Mouse (Mus musculus) cerebellum, adult 2 months (tissue): ENCODE measurements at regions not wholly inside any gene's neighbourhood (a gene's known extent, or its start where the extent isn't known, plus 50 kb on each side); places are given as distances from the start of the nearest gene placed in this dataset.

Source experiments
- CTCF ChIP-seq: fragments of 200-500 bp; IDR thresholded peaks from 2 replicates; pipeline ENCODE4 v1.5.1; 2011; ENCODE audit warnings: low read depth, mild to moderate bottlenecking, control low read depth, low read length, moderate library complexity, borderline replicate concordance; ENCODE audit not compliant: insufficient read depth
- POLR2A ChIP-seq: fragments of 200-500 bp; IDR thresholded peaks from 2 replicates; pipeline ENCODE4 v1.6.1; 2011; ENCODE audit warnings: low read length, control low read depth, borderline replicate concordance; ENCODE audit not compliant: insufficient read depth

GRCm38 (mm10) chr12:90790562-90790961 is 52.3 kb upstream of the Dio2 start:
- TF ChIP-seq CTCF = no peak
- TF ChIP-seq POLR2A = no peak
